Mouse (Mus musculus): ENCODE data around the gene Olfr291.

Olfr291 gene

DNA sequence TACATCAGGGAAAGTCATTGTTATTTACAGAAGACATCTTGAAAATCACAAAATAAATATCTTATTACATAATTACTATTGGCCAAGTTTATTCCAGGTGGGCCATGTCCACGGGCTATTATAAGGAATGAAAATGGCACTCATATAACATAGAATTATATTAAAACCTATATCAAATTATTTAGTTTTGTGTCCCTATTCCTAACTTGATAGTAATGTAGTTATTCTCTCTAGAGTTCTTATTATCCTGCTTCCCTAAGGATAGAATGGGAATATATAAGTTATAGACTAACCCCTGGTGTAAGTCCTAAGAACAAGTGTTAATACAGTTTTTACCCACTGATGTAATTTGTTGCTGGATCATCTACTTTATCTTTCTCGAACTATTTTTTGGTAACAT lies at the start of gene Olfr291:
Olfr291 (plus strand) TSS at position 301 of the 400 bp plus-strand sequence.
- no peak for DNase-seq

DNA sequence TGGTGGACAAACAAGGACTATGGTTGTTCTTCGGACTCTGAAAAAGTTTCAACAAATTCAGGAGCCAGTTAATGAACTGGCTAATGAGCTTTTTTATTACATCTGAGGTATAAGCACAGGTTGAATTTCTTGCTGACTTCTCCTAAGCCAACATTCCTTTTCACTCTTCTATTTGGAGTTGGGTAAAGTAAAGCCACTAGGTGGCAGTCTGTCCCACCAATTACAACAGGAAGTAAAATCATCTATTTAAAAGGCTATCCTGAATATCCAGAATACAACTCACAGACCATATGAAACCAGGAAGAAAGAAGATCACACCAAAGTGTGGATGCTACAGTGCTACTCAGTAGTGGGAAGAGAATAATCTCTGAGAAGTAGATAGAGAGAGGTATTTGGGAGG lies 48.1 kb upstream of the Olfr291 start:
- DNase-seq: no peak

DNA sequence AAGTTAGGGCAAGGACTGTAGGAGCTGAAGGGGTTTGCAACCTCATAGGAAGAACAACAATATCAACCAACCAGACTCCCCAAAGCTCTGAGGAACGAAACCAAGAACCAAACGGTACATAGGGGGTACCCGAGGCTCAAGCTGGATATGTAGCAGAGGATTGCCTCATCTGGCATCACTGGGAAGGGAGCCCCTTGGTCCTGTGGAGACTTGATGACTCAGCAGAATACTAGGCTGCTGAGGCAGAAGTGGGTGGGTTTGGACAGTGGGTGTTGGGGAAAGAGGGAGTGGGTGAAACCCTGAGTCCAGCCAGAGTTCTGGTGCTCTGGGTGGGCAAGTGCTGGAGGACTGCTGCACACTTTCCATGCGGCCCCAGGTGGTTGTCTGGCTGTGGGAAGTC lies 47.2 kb upstream of the Olfr291 start:
- no peak for DNase-seq

DNA sequence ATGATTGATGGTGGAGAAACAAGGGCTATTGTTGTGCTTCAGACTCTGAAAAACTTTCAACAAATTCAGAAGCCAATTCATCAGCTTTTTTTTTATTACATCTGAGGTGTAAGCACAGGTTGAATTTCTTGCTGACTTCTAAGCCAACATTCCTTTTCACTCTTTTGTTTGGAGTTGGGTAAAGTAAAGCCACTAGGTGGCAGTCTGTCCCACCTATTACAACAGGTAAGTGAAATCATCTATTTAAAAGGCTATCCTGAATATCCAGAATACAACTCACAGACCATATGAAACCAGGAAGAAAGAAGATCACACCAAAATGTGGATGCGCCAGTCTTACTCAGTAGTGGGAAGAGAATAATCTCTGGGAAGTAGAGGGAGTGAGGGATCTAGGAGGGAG lies 31.2 kb downstream of the Olfr291 start:
- no peak for DNase-seq

Measured in thymus, postnatal 25 days (tissue).